Mouse (Mus musculus): ENCODE data around the gene Gm14399. TPM values are rescaled to one million over a fixed set of nuclear protein-coding genes. Genes with fewer than 3 reads are reported as not detected.
"Not testable (repeated sequence)": the region's sequence is repeated elsewhere in the genome, so short reads cannot be mapped to it uniquely, and the experiment has no call there.

The Gm14399 gene
- polyA plus RNA-seq, 1 experiment from 2014 or later: 6.1 TPM

- H3K4me1 ChIP-seq; ATAC-seq (replicated peaks; ENCODE audit: low FRiP score); H3K27me3 ChIP-seq; H3K27ac ChIP-seq; H3K9me3 ChIP-seq (replicated peaks); H3K36me3 ChIP-seq: not testable (repeated sequence)
- WGBS: 4% methylated on average over 25 of the region's 25 CpGs
- peak overlapping the region; percentile 48 for H3K4me2 ChIP-seq
- peak overlapping the region; percentile 36; the same call in 1 of the 2 replicates for H3K9ac ChIP-seq
- H3K4me3 ChIP-seq (replicated peaks): peak overlapping the region; percentile 51
These were observed 457 bp downstream of the Gm14399 start for GRCm38 (mm10) chr2:175141118-175141992.

GRCm38 (mm10) chr2:175140624-175141023, 1.2 kb downstream of the Gm14399 start:
- H3K9ac ChIP-seq; H3K36me3 ChIP-seq; H3K27ac ChIP-seq; H3K4me3 ChIP-seq (replicated peaks); H3K4me2 ChIP-seq; H3K9me3 ChIP-seq (replicated peaks); H3K4me1 ChIP-seq; ATAC-seq (replicated peaks; ENCODE audit: low FRiP score); H3K27me3 ChIP-seq: not testable (repeated sequence)

Other genes with a start within 250 kb of the Gm14399 start
- gene Gm14444, start 131.8 kb downstream of the Gm14399 start, polyA plus RNA-seq (2015; fragmentation: Nextera tagmentation; extraction: Ambion mirVana): not detected in 2 replicates
- gene Gm14393, start 74.2 kb downstream of the Gm14399 start, polyA plus RNA-seq (2015; fragmentation: Nextera tagmentation; extraction: Ambion mirVana): 0.81 and 0.97 TPM in 2 replicates
- gene Gm14443, start 33.9 kb upstream of the Gm14399 start, polyA plus RNA-seq (2015; fragmentation: Nextera tagmentation; extraction: Ambion mirVana): 0.89 and 1.0 TPM in 2 replicates
- gene Gm14391, start 64.9 kb upstream of the Gm14399 start, polyA plus RNA-seq (2015; fragmentation: Nextera tagmentation; extraction: Ambion mirVana): 5.7 and 5.9 TPM in 2 replicates
- 5.4 TPM in 1 of 2 replicates, not detected in the other for gene Gm14440, start 133.1 kb upstream of the Gm14399 start, polyA plus RNA-seq (2015; fragmentation: Nextera tagmentation; extraction: Ambion mirVana)
- gene Gm4631, start 196.2 kb upstream of the Gm14399 start, polyA plus RNA-seq (2015; fragmentation: Nextera tagmentation; extraction: Ambion mirVana): 20.0 and 21.9 TPM in 2 replicates
- 6.0 TPM in 2 replicates for gene Zfp968, start 230.4 kb upstream of the Gm14399 start, polyA plus RNA-seq (2015; fragmentation: Nextera tagmentation; extraction: Ambion mirVana)